Mouse (Mus musculus): Measurements from ENCODE around the gene Opa1. TPM values are rescaled to one million over a fixed set of nuclear protein-coding genes. Genes with fewer than 3 reads are reported as not detected.

Opa1 gene
- 43.0 and 55.6 TPM in 2 replicates for polyA plus RNA-seq (2014; fragmentation: Nextera tagmentation; extraction: Ambion mirVana)

- ATAC-seq (peak; percentile 99), DNase-seq (ENCODE audit: low spot score) (peak; percentile 97)
- Histone ChIP-seq H3K4me1 (ENCODE audit: control insufficient read depth, insufficient read depth, low read length) (peaks cover 7% of the 10 kb centered on the region), H3K9ac (ENCODE audit: low read length) (peak within 1 kb of the TSS; percentile 96), H3K36me3 (ENCODE audit: control insufficient read depth, insufficient read depth, low read length) (no peaks in the 10 kb centered on the region), H3K27ac (ENCODE audit: low read depth, low read length) (no peak within 1 kb of the TSS), H3K9me3 (replicated peaks; ENCODE audit: control insufficient read depth, low read length) (no peaks in the 10 kb centered on the region), H3K27me3 (replicated peaks; ENCODE audit: control insufficient read depth, insufficient read depth, low read length) (no peaks in the 10 kb centered on the region), H3K4me2 (ENCODE audit: low read length) (peak within 1 kb of the TSS; percentile 79), H3K4me3 (ENCODE audit: low read depth, low read length) (peak within 1 kb of the TSS; percentile 96)
- under 1% methylated on average over 39 of the region's 39 CpGs for WGBS
These were observed at the start of gene Opa1 for GRCm38 (mm10) chr16:29579167-29579786. Opa1 (plus strand) TSS chr16:29579334.

GRCm38 (mm10) chr16:29533641-29534040 lies 45.5 kb upstream of the Opa1 start:
- H3K27ac ChIP-seq (ENCODE audit: low read depth, low read length): no peak overlapping the region
- H3K9me3 ChIP-seq (replicated peaks; ENCODE audit: control insufficient read depth, low read length): no peaks in the 10 kb centered on the region
- ATAC-seq (no peak), DNase-seq (ENCODE audit: low spot score) (no peak)
- 86% methylated on average over 6 of the region's 6 CpGs for WGBS
- no peak overlapping the region for H3K4me3 ChIP-seq (ENCODE audit: low read depth, low read length)
- H3K27me3 ChIP-seq (replicated peaks; ENCODE audit: control insufficient read depth, insufficient read depth, low read length): no peaks in the 10 kb centered on the region
- H3K4me1 ChIP-seq (ENCODE audit: control insufficient read depth, insufficient read depth, low read length): peaks cover 5% of the 10 kb centered on the region
- no peak overlapping the region for H3K4me2 ChIP-seq (ENCODE audit: low read length)
- no peak overlapping the region for H3K9ac ChIP-seq (ENCODE audit: low read length)
- H3K36me3 ChIP-seq (ENCODE audit: control insufficient read depth, insufficient read depth, low read length): no peaks in the 10 kb centered on the region

DNA sequence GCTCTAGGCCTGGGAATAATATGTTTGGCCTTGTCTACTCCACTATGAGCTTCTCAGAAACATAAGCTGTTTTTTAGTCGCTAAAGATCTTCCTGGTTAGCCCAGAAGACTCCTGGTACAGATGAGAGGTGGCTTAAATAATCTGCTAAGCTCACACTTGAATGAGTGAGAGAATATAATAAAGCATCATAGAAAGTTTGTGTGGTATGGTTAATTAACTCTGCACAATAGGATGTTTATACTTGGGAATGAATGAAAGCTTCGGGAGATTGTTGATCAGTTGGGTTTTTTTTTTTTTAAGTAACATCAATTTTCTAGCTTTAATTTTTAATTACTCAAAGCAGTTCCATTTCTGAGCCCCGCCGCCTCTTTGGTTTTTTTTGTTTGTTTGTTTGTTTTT lies 43.3 kb upstream of the Opa1 start:
- Histone ChIP-seq H3K27ac (ENCODE audit: low read depth, low read length) (no peak overlapping the region), H3K4me3 (ENCODE audit: low read depth, low read length) (no peak overlapping the region), H3K9ac (ENCODE audit: low read length) (no peak overlapping the region), H3K9me3 (replicated peaks; ENCODE audit: control insufficient read depth, low read length) (no peaks in the 10 kb centered on the region), H3K36me3 (ENCODE audit: control insufficient read depth, insufficient read depth, low read length) (no peaks in the 10 kb centered on the region), H3K27me3 (replicated peaks; ENCODE audit: control insufficient read depth, insufficient read depth, low read length) (no peaks in the 10 kb centered on the region), H3K4me1 (ENCODE audit: control insufficient read depth, insufficient read depth, low read length) (peaks cover 5% of the 10 kb centered on the region), H3K4me2 (ENCODE audit: low read length) (no peak overlapping the region)
- no peak for ATAC-seq
- WGBS: 52% methylated on average over 4 of the region's 4 CpGs
- DNase-seq (ENCODE audit: low spot score): no peak

- ATAC-seq (peak; percentile 81), DNase-seq (ENCODE audit: low spot score) (peak; percentile 82)
- H3K9ac ChIP-seq (ENCODE audit: low read length): no peak overlapping the region
- H3K27me3 ChIP-seq (replicated peaks; ENCODE audit: control insufficient read depth, insufficient read depth, low read length): no peaks in the 10 kb centered on the region
- no peak overlapping the region for H3K4me2 ChIP-seq (ENCODE audit: low read length)
- H3K27ac ChIP-seq (ENCODE audit: low read depth, low read length): no peak overlapping the region
- no peaks in the 10 kb centered on the region for H3K36me3 ChIP-seq (ENCODE audit: control insufficient read depth, insufficient read depth, low read length)
- WGBS: 37% methylated on average over 15 of the region's 15 CpGs
- no peak overlapping the region for H3K4me3 ChIP-seq (ENCODE audit: low read depth, low read length)
- peaks cover 5% of the 10 kb centered on the region for H3K4me1 ChIP-seq (ENCODE audit: control insufficient read depth, insufficient read depth, low read length)
- no peaks in the 10 kb centered on the region for H3K9me3 ChIP-seq (replicated peaks; ENCODE audit: control insufficient read depth, low read length)
These were observed 42.5 kb upstream of the Opa1 start for GRCm38 (mm10) chr16:29536411-29537204.

GRCm38 (mm10) chr16:29539906-29540305 lies 39.2 kb upstream of the Opa1 start:
- no peaks in the 10 kb centered on the region for H3K27me3 ChIP-seq (replicated peaks; ENCODE audit: control insufficient read depth, insufficient read depth, low read length)
- no peak overlapping the region for H3K9ac ChIP-seq (ENCODE audit: low read length)
- no peaks in the 10 kb centered on the region for H3K36me3 ChIP-seq (ENCODE audit: control insufficient read depth, insufficient read depth, low read length)
- ATAC-seq (no peak), DNase-seq (ENCODE audit: low spot score) (no peak)
- H3K9me3 ChIP-seq (replicated peaks; ENCODE audit: control insufficient read depth, low read length): no peaks in the 10 kb centered on the region
- no peak overlapping the region for H3K4me2 ChIP-seq (ENCODE audit: low read length)
- H3K4me3 ChIP-seq (ENCODE audit: low read depth, low read length): no peak overlapping the region
- no peak overlapping the region for H3K27ac ChIP-seq (ENCODE audit: low read depth, low read length)
- H3K4me1 ChIP-seq (ENCODE audit: control insufficient read depth, insufficient read depth, low read length): peaks cover 5% of the 10 kb centered on the region

DNA sequence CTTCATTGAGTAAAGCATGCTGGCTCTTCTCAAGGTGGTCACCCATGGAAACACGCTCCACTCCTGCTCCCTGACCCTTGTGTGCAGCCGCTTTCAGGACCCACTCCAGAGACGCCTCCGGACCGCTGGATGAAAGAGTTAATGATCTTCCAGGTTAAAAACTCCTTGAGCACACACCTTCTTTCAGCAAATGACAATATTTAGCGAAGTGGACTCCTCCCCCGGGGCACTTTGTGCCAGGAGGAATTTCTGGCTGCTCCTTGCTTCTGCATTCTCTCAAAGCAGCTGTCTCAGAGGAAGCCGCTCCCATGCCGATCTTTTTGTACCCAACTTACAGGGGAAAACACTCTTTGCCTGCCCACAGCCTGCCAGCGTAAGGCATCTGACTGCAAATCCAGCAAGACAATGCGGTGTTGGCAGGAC lies 37.9 kb upstream of the Opa1 start:
- Histone ChIP-seq H3K4me1 (ENCODE audit: control insufficient read depth, insufficient read depth, low read length) (peaks cover 4% of the 10 kb centered on the region), H3K27me3 (replicated peaks; ENCODE audit: control insufficient read depth, insufficient read depth, low read length) (no peaks in the 10 kb centered on the region), H3K4me3 (ENCODE audit: low read depth, low read length) (no peak overlapping the region), H3K36me3 (ENCODE audit: control insufficient read depth, insufficient read depth, low read length) (no peaks in the 10 kb centered on the region), H3K9ac (ENCODE audit: low read length) (no peak overlapping the region), H3K9me3 (replicated peaks; ENCODE audit: control insufficient read depth, low read length) (no peaks in the 10 kb centered on the region), H3K27ac (ENCODE audit: low read depth, low read length) (no peak overlapping the region), H3K4me2 (ENCODE audit: low read length) (no peak overlapping the region)
- no peak for ATAC-seq
- 70% methylated on average over 11 of the region's 11 CpGs for WGBS
- DNase-seq (ENCODE audit: low spot score): peak; percentile 27

DNA sequence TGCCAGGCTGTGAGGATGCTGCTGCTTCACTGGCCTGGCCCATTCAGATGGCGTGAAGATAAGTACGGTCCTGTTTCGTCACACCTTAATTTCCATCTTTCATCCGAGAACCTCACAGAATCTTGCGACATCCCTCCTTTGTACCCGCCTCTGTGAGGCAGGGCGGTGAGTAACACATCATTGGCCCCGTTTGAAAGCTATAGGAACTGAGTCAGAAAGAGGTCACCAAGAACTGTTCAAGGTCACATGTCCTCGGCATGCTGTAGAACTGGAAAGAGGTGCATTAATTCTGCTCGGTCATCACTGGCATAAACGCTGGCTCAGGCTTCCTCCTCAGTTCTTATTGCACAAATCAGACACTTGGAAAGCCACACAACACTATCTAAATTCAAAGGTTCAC lies 34.3 kb upstream of the Opa1 start, which contains the start of gene Atp13a4:
Atp13a4 (minus strand) TSS at position 36 of the 400 bp plus-strand sequence.
- Histone ChIP-seq H3K9me3 (replicated peaks; ENCODE audit: control insufficient read depth, low read length) (no peaks in the 10 kb centered on the region), H3K4me2 (ENCODE audit: low read length) (no peak within 1 kb of the TSS), H3K27me3 (replicated peaks; ENCODE audit: control insufficient read depth, insufficient read depth, low read length) (no peaks in the 10 kb centered on the region), H3K4me3 (ENCODE audit: low read depth, low read length) (no peak within 1 kb of the TSS), H3K4me1 (ENCODE audit: control insufficient read depth, insufficient read depth, low read length) (no peaks in the 10 kb centered on the region), H3K9ac (ENCODE audit: low read length) (no peak within 1 kb of the TSS), H3K27ac (ENCODE audit: low read depth, low read length) (no peak within 1 kb of the TSS), H3K36me3 (ENCODE audit: control insufficient read depth, insufficient read depth, low read length) (no peaks in the 10 kb centered on the region)
- no peak for ATAC-seq
- no peak for DNase-seq (ENCODE audit: low spot score)
- WGBS: 79% methylated on average over 11 of the region's 11 CpGs

GRCm38 (mm10) chr16:29559667-29560066 lies 19.5 kb upstream of the Opa1 start:
- ATAC-seq: no peak
- no peaks in the 10 kb centered on the region for H3K4me1 ChIP-seq (ENCODE audit: control insufficient read depth, insufficient read depth, low read length)
- no peaks in the 10 kb centered on the region for H3K36me3 ChIP-seq (ENCODE audit: control insufficient read depth, insufficient read depth, low read length)
- no peak overlapping the region for H3K9ac ChIP-seq (ENCODE audit: low read length)
- no peak overlapping the region for H3K27ac ChIP-seq (ENCODE audit: low read depth, low read length)
- H3K4me2 ChIP-seq (ENCODE audit: low read length): no peak overlapping the region
- no peak overlapping the region for H3K4me3 ChIP-seq (ENCODE audit: low read depth, low read length)
- DNase-seq (ENCODE audit: low spot score): no peak
- H3K27me3 ChIP-seq (replicated peaks; ENCODE audit: control insufficient read depth, insufficient read depth, low read length): no peaks in the 10 kb centered on the region
- H3K9me3 ChIP-seq (replicated peaks; ENCODE audit: control insufficient read depth, low read length): no peaks in the 10 kb centered on the region
- WGBS: 84% methylated on average over 5 of the region's 5 CpGs

DNA sequence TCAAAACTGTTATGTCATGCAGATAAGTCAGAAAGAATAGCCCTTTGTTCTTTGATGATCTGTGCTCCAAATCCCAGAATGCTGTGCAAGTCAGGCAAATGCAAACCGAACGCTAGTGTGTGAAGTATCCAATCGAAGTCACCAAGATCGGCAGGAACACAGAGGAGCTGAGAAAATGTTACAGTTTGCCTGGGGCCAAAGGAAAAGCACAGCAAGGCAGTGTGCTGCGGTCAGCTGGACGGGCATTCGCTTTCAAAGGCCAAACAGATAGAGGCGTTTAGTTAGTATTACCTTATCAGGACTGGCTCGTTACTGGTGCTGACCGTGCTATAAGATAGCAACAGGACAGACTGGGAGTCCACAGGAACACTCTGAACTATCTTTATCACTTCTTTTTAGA lies 18.7 kb upstream of the Opa1 start:
- 48% methylated on average over 10 of the region's 10 CpGs for WGBS
- Histone ChIP-seq H3K4me3 (ENCODE audit: low read depth, low read length) (no peak overlapping the region), H3K27me3 (replicated peaks; ENCODE audit: control insufficient read depth, insufficient read depth, low read length) (no peaks in the 10 kb centered on the region), H3K4me2 (ENCODE audit: low read length) (no peak overlapping the region), H3K36me3 (ENCODE audit: control insufficient read depth, insufficient read depth, low read length) (no peaks in the 10 kb centered on the region), H3K9me3 (replicated peaks; ENCODE audit: control insufficient read depth, low read length) (no peaks in the 10 kb centered on the region), H3K9ac (ENCODE audit: low read length) (no peak overlapping the region), H3K4me1 (ENCODE audit: control insufficient read depth, insufficient read depth, low read length) (no peaks in the 10 kb centered on the region), H3K27ac (ENCODE audit: low read depth, low read length) (no peak overlapping the region)
- peak; percentile 26; the same call in 1 of the 2 replicates for ATAC-seq
- no peak for DNase-seq (ENCODE audit: low spot score)

Measured in forebrain, embryonic 14.5 days (tissue).